Mouse (Mus musculus) liver, embryonic 14.5 days (tissue): ENCODE results near the gene Ccl27a. TPM values are rescaled to one million over a fixed set of nuclear protein-coding genes. Genes with fewer than 3 reads are reported as not detected.
"Not testable (repeated sequence)": the region's sequence is repeated elsewhere in the genome, so short reads cannot be mapped to it uniquely, and the experiment has no call there.

Source experiments
- ATAC-seq: fragments of 200-750 bp; cut with Nextera tagmentation; 2 replicates; pipeline ENCODE4 v1.8.0; 2017; ENCODE audit warnings: moderate number of reproducible peaks, mild to moderate bottlenecking, moderate library complexity; ENCODE audit not compliant: insufficient read depth
- DNase-seq, 3 experiments: peaks; one replicate each; pipeline ENCODE4 v3.0.0-alpha.2; 2012 to 2013; ENCODE audit warnings: low read depth in 3 of 3, low spot score in 3 of 3
- H3K27ac ChIP-seq: fragments of 300-500 bp; sonication (generic); 2 replicates; pipeline ENCODE4 v1.5.1; 2014; ENCODE audit warnings: moderate library complexity, mild to moderate bottlenecking, control low read depth, inconsistent platforms
- H3K27me3 ChIP-seq: fragments of 300-500 bp; sonication (generic); 2 replicates; pipeline ENCODE4 v1.6.1; 2014; ENCODE audit warnings: mild to moderate bottlenecking, low read length, moderate library complexity; ENCODE audit not compliant: control insufficient read depth, insufficient read depth
- H3K36me3 ChIP-seq: fragments of 300-500 bp; sonication (generic); replicated peaks from 2 replicates; pipeline ENCODE4 v1.6.1; 2014; ENCODE audit warnings: low read depth; ENCODE audit not compliant: control insufficient read depth, insufficient read depth
- H3K4me1 ChIP-seq, 2 experiments: fragments of 200-500 bp in 1 of 2; fragments of 300-500 bp in 1 of 2; sonication (generic) in 1 of 2; replicated peaks; 2 replicates each; pipeline ENCODE4 v1.6.1; 2012 to 2014; ENCODE audit warnings: antibody characterized with exemption in 1 of 2, inconsistent platforms in 1 of 2, low read length in 1 of 2; ENCODE audit not compliant: control insufficient read depth in 2 of 2, insufficient read depth in 2 of 2
- H3K4me2 ChIP-seq: fragments of 300-500 bp; sonication (generic); 2 replicates; pipeline ENCODE4 v1.6.1; 2014; ENCODE audit warnings: low read depth, mild to moderate bottlenecking, control low read depth, moderate library complexity
- H3K4me3 ChIP-seq, 2 experiments: fragments of 200-500 bp in 1 of 2; fragments of 300-500 bp in 1 of 2; sonication (generic) in 1 of 2; 2 replicates each; pipeline ENCODE4 v1.5.1; 2012 to 2014; ENCODE audit warnings: low read depth in 2 of 2, low read length in 2 of 2, mild to moderate bottlenecking in 2 of 2, control low read depth in 1 of 2, inconsistent platforms in 1 of 2, moderate library complexity in 1 of 2; ENCODE audit not compliant: insufficient read depth in 1 of 2
- H3K9ac ChIP-seq: fragments of 300-500 bp; sonication (generic); replicated peaks from 2 replicates; pipeline ENCODE4 v1.6.1; 2014; ENCODE audit warnings: mild to moderate bottlenecking, control low read depth, moderate library complexity
- H3K9me3 ChIP-seq: fragments of 300-500 bp; sonication (generic); 2 replicates; pipeline ENCODE4 v1.6.1; 2016; ENCODE audit warnings: low read length, mixed read lengths; ENCODE audit not compliant: control insufficient read depth
- CTCF ChIP-seq: IDR thresholded peaks from 2 replicates; pipeline ENCODE4 v1.5.1; 2016; ENCODE audit warnings: antibody characterized with exemption, low read depth, control low read depth
- EP300 ChIP-seq: IDR thresholded peaks from 2 replicates; pipeline ENCODE4 v1.6.1; 2016; ENCODE audit warnings: antibody characterized with exemption, low read depth
- WGBS: fragments of 180-500 bp; shearing (Covaris S2); extraction: QIAGEN DNeasy Blood & Tissue Kit; methylation state at CpG from one replicate; pipeline ENCODE4 v1.1.7; 2014; ENCODE audit not compliant: insufficient replicate concordance; 5-methylcytosine and 5-hydroxymethylcytosine counted together
- polyA plus RNA-seq, 2 experiments: library from polyadenylated mRNA; depleted of rRNA in 1 of 2; stranded (reverse) in 1 of 2; unstranded in 1 of 2; fragments of >200 nt; fragmentation: Nextera tagmentation in 1 of 2; extraction: Ambion mirVana in 1 of 2; gene quantifications; 2 replicates each; pipeline versions ENCODE4 v1.2.1 to v1.2.3; 2012 to 2014

Gene Ccl27a
- polyA plus RNA-seq, 2 experiments, result 8.2 to 9.5 TPM

DNA sequence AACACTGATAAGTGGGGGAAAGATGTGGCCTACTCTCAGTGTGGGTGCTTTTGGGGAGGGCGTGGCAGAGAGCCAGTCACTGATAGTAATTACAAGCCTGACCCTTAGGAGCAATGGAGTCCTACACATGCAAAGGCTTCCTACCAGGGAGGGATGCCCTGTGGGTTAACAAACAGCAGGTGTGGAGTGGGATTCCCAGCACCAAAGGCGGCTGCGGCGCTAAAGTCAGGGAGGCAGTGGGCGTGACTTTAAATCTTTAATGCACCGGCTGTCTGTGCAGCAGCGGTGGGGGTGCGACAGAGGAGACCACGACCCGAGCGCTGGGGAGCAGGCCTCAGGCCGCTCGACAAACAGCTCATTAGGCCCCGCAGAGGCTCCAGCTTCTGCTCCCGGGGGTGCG lies 1.1 kb downstream of the Ccl27a start:
- not testable (repeated sequence) for H3K27ac ChIP-seq, H3K27me3 ChIP-seq, H3K9ac ChIP-seq, H3K36me3 ChIP-seq, H3K4me1 ChIP-seq, DNase-seq, ATAC-seq, H3K9me3 ChIP-seq
- Histone ChIP-seq H3K4me2 (peak overlapping the region; percentile 52), H3K4me3 (peak overlapping the region; percentile 20 to 25; a peak in 2 of 4 replicates)
- 3% methylated on average over 7 of the region's 16 CpGs for WGBS

DNA sequence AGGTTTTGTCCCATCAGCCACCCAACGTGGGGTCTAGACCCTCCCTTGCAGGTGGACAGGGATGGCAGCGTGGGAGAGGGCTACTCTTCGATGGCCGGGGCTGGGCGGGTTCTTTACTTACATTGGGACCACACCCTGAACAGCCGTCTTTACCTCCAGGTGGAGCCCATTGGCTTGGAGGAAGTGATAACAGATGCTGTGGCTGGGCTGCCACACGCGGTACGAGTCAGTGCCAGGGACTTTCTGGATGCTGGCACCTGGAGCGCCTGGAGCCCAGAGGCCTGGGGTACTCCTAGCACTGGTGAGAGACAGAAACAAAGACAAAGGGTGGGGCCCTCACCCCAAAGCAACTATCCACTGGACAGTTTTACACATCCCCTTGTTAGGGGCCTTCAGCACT lies 6.7 kb downstream of the Ccl27a start:
- H3K36me3 ChIP-seq, H3K27ac ChIP-seq, H3K4me2 ChIP-seq, ATAC-seq, H3K27me3 ChIP-seq, H3K9me3 ChIP-seq, DNase-seq, H3K4me1 ChIP-seq, H3K4me3 ChIP-seq, H3K9ac ChIP-seq: not testable (repeated sequence)
- WGBS, result 32% methylated on average over 10 of the region's 10 CpGs

DNA sequence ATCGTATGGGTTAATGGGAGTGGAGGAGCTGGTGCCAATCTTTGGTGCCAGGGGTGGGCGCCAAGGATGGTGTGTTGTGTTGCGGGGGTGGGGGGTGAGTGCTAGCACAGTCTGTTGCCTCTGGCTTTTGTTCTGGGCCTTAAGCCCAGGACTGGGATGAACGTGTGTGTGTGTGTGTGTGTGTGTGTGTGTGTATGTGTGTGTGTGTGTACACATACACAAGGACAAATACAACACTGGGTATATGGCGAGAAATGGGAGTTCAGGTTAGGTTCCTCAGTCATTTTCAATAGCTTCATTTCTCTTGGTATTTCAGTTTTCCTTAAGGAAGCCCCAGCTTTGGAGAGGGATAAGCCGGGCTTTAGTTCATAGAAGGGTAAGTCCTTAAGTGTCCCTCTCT lies 10.9 kb downstream of the Ccl27a start:
- not testable (repeated sequence) for H3K36me3 ChIP-seq, H3K4me3 ChIP-seq, H3K4me2 ChIP-seq, H3K9me3 ChIP-seq, H3K9ac ChIP-seq, H3K27ac ChIP-seq, ATAC-seq, H3K27me3 ChIP-seq, DNase-seq
- WGBS, result 69% methylated on average over 4 of the region's 6 CpGs
- peaks cover 15 to 24% of the 10 kb centered on the region in 2 experiments for H3K4me1 ChIP-seq

DNA sequence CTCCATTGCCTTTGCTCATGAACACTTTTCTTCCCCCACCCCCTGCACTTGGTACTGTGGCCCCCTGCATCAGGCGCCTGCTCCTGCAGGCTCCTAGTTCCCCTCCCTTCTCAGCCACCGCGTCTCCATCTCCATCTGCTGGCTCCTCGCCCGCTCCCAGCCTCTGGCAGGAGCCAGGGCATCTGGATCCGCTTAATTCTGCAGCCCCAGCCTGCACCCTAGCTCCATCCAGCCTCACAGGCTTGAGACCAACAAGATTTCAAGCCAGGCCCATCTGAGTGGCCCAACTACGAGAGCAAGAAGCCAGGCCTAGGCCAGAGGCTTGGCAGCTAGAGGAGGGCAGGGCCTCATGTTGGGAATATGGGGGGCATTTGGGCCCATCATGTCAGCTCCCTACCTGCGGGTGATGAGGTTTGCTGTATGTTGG lies 11.3 kb downstream of the Ccl27a start:
- not testable (repeated sequence) for H3K4me2 ChIP-seq, H3K9me3 ChIP-seq, H3K27me3 ChIP-seq, H3K27ac ChIP-seq, H3K9ac ChIP-seq, H3K36me3 ChIP-seq, ATAC-seq, H3K4me3 ChIP-seq, DNase-seq
- WGBS, result 73% methylated on average over 8 of the region's 8 CpGs
- H3K4me1 ChIP-seq, result peaks cover 15 to 24% of the 10 kb centered on the region in 2 experiments

DNA sequence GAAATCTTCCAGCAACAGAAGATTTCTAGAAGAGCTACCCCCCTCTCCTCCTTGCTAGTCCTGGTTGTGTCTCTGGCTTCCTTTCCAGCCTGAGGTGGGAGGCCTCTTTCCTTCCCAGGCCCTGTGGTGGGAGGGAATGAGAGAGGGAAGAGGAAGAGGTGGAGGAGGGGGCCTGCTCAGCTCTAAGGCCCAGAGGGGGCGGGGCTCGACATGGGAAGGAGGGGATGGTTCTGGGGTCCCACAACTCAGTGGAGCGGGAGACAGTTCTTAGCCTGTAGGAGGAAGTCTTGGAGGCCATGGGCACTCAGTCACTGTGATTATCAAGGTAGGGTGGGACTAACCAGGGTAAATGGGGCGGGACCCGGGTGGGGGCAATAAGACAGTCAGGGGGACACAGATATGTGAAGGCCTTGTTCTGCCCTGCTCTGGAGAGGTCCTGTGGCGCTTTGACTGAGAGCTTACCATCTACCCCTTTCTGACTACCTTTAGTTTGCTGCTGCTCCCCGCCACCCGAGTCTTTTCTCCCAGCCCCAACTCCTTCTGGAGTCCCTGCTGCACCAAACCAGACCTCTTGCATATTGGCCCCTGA lies 11.9 kb downstream of the Ccl27a start:
- ATAC-seq, result no peak
- H3K27ac ChIP-seq, result no peak overlapping the region
- H3K27me3 ChIP-seq, result no peaks in the 10 kb centered on the region
- TF ChIP-seq EP300 (no peak), CTCF (no peak)
- no peaks in the 10 kb centered on the region; the same call in 1 of the 2 replicates for H3K36me3 ChIP-seq
- 23% methylated on average over 8 of the region's 8 CpGs for WGBS
- H3K4me3 ChIP-seq, result no peak overlapping the region; a peak in 1 of 4 replicates
- H3K9ac ChIP-seq, result no peak overlapping the region
- H3K9me3 ChIP-seq, result no peaks in the 10 kb centered on the region
- peak overlapping the region; percentile 13; the same call in 1 of the 2 replicates for H3K4me2 ChIP-seq
- DNase-seq, result no peak
- peaks cover 15 to 24% of the 10 kb centered on the region in 2 experiments for H3K4me1 ChIP-seq
